Mouse (Mus musculus): ENCODE data around the gene Mad2l1. TPM values are rescaled to one million over a fixed set of nuclear protein-coding genes. Genes with fewer than 3 reads are reported as not detected.

Gene Mad2l1
- polyA plus RNA-seq, 1 experiment from 2014 or later: 131 TPM

- no peaks in the 10 kb centered on the region for H3K36me3 ChIP-seq (ENCODE audit: control insufficient read depth, insufficient read depth, low read length)
- no peaks in the 10 kb centered on the region for H3K4me1 ChIP-seq (replicated peaks; ENCODE audit: control insufficient read depth, insufficient read depth, low read length)
- DNase-seq (ENCODE audit: low spot score): no peak
- no peak overlapping the region for H3K9ac ChIP-seq (ENCODE audit: low read depth, low read length)
- no peaks in the 10 kb centered on the region for H3K27me3 ChIP-seq (replicated peaks; ENCODE audit: control insufficient read depth, insufficient read depth, low read length)
- H3K27ac ChIP-seq (ENCODE audit: low read depth, low read length): no peak overlapping the region
- no peak for ATAC-seq (replicated peaks; ENCODE audit: low FRiP score)
- no peak overlapping the region for H3K4me3 ChIP-seq (ENCODE audit: low read depth, low read length)
- H3K9me3 ChIP-seq (ENCODE audit: control insufficient read depth, low read length): no peaks in the 10 kb centered on the region
- H3K4me2 ChIP-seq: no peak overlapping the region
Measured at GRCm38 (mm10) chr6:66595804-66596203, 60.6 kb downstream of the Mad2l1 start.

Other genes with a start within 250 kb of the Mad2l1 start
- gene Vmn1r32, start 24.7 kb downstream of the Mad2l1 start, polyA plus RNA-seq (2014; fragmentation: Nextera tagmentation; extraction: Ambion mirVana): 0.09 TPM in 1 of 2 replicates, not detected in the other
- not detected in 2 replicates for gene Vmn1r33, start 82.9 kb downstream of the Mad2l1 start, polyA plus RNA-seq (2014; fragmentation: Nextera tagmentation; extraction: Ambion mirVana)
- gene Vmn1r34, start 108.5 kb downstream of the Mad2l1 start, polyA plus RNA-seq (2014; fragmentation: Nextera tagmentation; extraction: Ambion mirVana): not detected in 2 replicates
- gene Vmn1r35, start 150.5 kb downstream of the Mad2l1 start, polyA plus RNA-seq (2014; fragmentation: Nextera tagmentation; extraction: Ambion mirVana): not detected in 2 replicates
- gene Vmn1r36, start 183.8 kb downstream of the Mad2l1 start, polyA plus RNA-seq (2014; fragmentation: Nextera tagmentation; extraction: Ambion mirVana): not detected in 2 replicates
- not detected in 2 replicates for gene Vmn1r37, start 194.0 kb downstream of the Mad2l1 start, polyA plus RNA-seq (2014; fragmentation: Nextera tagmentation; extraction: Ambion mirVana)
- not detected in 2 replicates for gene Vmn1r38, start 247.2 kb downstream of the Mad2l1 start, polyA plus RNA-seq (2014; fragmentation: Nextera tagmentation; extraction: Ambion mirVana)